Mouse (Mus musculus): ENCODE measurements around the gene Gm14288. TPM values are rescaled to one million over a fixed set of nuclear protein-coding genes. Genes with fewer than 3 reads are reported as not detected.
"Not testable (repeated sequence)": the region's sequence is repeated elsewhere in the genome, so short reads cannot be mapped to it uniquely, and the experiment has no call there.

The Gm14288 gene
- total RNA-seq (2017) = 1.2 TPM in 1 of 2 replicates, not detected in the other

DNA sequence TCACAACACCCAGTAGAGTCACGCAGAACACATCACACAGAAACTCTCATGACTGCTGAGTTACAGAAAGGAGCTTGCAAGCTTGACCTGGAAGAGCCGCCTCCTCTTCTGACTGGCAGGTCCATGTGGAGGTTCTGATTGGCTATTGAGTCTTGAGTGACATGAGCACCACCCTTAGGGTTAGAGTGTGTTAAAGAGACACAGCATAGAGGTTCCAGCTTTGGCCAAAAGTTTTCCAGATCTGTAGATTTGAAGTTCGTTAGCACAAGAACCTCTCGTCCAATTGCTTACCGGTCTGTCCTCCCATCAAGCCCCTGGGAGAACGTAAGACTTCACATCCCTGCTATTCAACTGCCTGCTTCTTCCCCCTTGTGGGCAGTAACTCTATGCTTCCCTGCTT lies at the start of gene Gm14288:
Gene Gm14288 (minus strand): TSS at position 101 of the 400 bp plus-strand sequence.
- ATAC-seq (ENCODE audit: extremely low read depth, insufficient number of reproducible peaks, low FRiP score, poor library complexity, severe bottlenecking) = not testable (repeated sequence)

DNA sequence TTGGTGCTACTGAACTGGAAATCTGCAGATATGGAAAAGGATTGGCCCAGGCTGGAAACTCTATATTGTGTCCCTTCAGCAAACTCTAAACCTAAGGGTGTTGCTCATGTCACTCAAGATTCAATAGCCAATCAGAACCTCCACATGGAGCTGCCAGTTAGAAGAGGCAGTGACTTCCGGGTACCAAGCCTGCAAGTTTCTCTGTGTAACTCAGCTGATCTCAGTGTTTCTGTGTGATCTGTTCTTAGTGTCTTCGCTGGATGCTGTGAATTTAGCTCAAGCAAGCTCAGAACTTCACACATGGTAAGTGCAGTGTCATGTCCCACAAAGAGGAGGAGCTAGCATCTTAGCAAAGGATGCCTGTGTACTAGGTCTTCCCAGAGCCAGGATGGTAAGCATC lies 59.7 kb downstream of the Gm14288 start, which contains the start of gene Gm2007:
Gene Gm2007 (plus strand): TSS at position 301 of the 400 bp plus-strand sequence.
- not testable (repeated sequence) for ATAC-seq (ENCODE audit: extremely low read depth, insufficient number of reproducible peaks, low FRiP score, poor library complexity, severe bottlenecking)

Other genes with a start within 250 kb of the Gm14288 start
- gene Gm11007, start 157.1 kb downstream of the Gm14288 start, total RNA-seq (2017) = not detected in 2 replicates
- gene Zfp969, start 97.4 kb downstream of the Gm14288 start, total RNA-seq (2017) = not detected in 2 replicates
- gene Gm2007, start 59.6 kb downstream of the Gm14288 start, total RNA-seq (2017) = not detected in 2 replicates
- 0.70 and 4.1 TPM in 2 replicates for gene Gm6710, start 68.1 kb upstream of the Gm14288 start, total RNA-seq (2017)
- 14.6 and 15.4 TPM in 2 replicates for gene Zfp966, start 130.0 kb upstream of the Gm14288 start, total RNA-seq (2017)
- gene Gm2026, start 164.2 kb upstream of the Gm14288 start, total RNA-seq (2017) = 10.5 TPM in 1 of 2 replicates, not detected in the other

Measured in neutrophil, adult 5-6 weeks (primary cell).